Mouse (Mus musculus) retina, adult 2 months (tissue): ENCODE data around the gene Inppl1.

Experiments
- DNase-seq: peaks from one replicate; pipeline ENCODE4 v3.0.0-alpha.2; 2012; ENCODE audit warnings: low read depth, low spot score

Gene Inppl1

GRCm38 (mm10) chr7:101837606-101838471 lies at the start of gene Inppl1:
Inppl1 (minus strand) TSS chr7:101838229.
- DNase-seq: peak; percentile 51

DNA sequence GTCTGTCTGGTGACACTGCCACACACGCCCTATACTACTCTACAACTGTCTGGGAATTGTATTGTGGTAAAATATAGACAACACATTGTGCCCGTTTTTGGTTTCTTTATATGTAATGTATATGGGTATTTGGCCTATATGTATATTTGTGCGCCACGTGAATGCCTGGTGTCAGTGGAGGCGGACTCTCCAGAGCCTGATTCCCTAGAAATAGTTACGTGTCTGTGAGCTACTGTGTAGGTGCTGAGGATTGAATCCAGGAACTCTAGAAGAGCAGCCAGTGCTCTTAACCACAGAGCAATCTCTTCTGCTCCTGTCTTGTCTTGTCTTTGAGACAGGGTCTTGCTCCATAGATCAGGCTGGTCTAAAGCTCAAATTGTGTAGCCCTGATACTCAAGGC lies 48.2 kb upstream of the Inppl1 start:
- DNase-seq: no peak

GRCm38 (mm10) chr7:101884160-101884559 lies 46.1 kb upstream of the Inppl1 start:
- no peak for DNase-seq

GRCm38 (mm10) chr7:101882413-101883154 lies 44.6 kb upstream of the Inppl1 start:
- DNase-seq: no peak

- no peak for DNase-seq
These were observed 42.8 kb upstream of the Inppl1 start for GRCm38 (mm10) chr7:101880855-101881254.

- no peak for DNase-seq
These were observed 37.9 kb upstream of the Inppl1 start for GRCm38 (mm10) chr7:101875978-101876377.

DNA sequence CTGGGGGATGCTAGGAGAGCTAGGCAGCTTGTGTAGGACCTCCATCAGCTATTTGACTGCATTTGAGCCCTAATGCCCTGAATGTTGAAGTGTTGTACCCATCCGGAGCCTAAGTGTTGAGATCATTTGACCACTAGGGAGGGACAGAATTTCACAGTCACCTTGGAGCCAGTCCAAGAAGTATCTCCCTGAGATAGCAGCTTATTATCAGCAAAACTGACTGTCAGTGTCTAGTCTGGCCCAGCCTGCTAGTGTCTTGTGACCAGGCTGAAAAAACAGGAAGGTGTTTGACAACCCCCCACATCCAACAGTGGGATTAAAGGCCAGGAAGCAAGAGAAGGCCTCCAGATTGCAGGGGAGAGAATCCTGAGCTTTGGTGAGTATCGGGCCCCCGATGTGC lies 33.3 kb upstream of the Inppl1 start:
- no peak for DNase-seq

DNA sequence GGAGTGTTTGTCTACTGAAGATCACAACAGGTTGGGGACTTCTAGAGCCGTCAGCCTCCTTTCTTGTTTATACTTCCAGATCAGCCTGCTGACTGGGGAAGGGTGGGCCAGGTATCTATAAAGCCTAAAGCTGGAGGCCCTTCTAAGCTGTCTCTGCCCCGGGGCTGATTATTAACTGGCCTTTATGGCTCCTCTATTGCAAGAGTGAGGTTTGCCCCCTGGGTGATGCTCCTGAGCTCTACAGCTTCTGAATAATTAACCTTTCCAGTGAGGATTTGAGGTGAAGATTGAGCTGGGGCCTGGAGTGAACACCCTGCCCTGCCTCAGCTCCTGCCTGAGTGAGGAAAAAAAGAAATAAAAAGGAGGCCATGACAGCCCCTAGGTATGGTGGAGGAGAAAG lies 32.6 kb upstream of the Inppl1 start, which contains the start of gene Folr1:
Gene Folr1 (minus strand): TSS at position 160 of the 400 bp plus-strand sequence.
- DNase-seq: no peak

DNA sequence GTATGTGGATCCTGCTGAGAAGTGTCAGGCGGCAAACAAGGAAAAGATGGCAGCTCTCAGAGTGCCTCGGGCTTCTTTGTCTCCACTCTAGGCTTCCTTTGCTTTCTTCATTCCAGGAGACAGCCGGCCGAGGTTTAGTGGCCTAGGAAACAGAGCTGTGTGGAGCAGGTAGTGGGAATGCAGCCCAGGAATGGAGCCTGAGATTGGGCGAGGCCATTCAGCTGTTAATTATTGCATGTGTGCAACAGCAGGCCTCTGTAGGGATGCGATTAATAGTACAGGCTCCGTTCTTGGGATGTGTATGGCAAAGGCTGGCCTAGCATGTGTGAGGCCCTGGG lies 31.1 kb upstream of the Inppl1 start:
- no peak for DNase-seq

DNA sequence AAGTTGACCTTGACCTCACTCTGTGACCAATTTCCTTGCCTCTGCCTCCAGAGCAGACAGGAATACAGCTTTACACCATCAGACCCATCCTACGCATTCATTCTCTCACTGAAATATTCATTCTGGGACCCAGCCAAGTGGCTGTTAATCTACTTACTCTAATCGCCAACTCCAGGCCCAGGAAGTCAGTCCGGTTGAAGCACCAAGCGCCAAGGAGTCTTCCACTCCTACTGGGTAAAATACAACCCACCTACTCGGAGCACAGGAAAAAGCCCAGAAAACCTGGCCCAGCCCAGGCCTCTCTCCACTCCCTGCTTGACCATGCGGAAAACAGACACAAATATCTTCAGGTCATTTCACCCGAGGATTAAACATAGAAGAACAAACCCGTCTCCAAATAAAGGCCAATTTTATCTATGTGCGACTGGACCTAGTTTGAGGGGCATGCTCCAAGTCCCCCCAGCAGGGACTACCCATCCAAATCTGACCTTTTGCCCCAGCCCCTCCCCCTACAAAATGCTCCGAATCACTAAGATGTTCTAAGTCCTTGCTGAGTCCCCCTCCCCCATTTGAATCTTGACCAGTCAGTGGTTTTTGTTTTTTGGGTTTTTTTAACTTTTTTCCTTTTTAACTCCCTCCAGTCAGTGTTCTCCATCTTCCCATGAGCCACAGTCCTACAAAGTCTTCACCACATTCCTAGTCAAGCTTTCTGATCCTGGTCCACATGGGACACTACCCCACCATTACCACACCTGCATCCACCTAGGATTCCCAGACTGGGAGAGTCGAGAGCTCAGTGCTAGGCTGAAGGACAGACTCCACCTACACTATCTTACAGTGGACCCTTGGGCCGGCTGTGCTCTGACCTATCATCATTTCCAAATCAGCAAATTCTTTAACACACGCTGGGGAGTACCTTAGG lies 30.5 kb upstream of the Inppl1 start:
- peak; percentile 26 for DNase-seq

GRCm38 (mm10) chr7:101867482-101867881 lies 29.5 kb upstream of the Inppl1 start:
- DNase-seq: no peak

DNA sequence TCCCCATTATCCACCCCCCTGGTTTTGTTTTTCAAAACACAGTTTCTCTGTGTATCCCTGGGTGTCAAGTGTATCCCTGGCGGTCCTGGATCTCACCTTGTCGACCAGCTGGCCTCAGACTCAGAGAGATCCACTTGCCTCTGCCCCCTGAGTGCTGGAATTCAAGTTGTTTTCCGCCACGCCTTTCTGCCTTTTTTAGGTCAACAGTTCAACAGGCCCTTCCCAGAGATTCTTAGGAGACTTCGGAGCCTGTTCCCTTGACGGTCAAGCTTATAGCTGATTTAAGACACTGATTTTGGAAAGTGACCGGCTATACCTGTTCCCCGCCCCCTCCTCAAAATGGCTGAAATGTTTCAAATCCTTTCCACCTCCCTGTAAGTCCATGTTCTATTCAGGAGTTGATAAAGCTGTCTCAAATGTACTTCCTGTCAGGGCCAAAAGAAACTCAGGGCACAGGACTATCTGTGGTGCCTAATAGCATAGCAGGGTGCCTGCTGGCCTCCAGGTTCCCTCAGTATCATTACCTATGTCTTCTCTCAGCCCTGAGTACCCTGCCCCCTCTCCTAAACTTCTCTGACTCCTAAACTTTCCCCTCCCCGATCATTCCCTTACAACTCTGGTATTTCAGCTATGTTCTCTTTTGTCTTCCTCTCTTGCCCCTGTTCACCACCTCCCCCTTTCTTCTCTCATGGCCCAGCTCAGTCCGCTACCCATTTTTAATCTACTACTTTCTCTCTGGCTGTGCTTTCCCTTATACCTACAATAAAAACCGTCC lies 28.6 kb upstream of the Inppl1 start:
- no peak for DNase-seq

- no peak for DNase-seq
These were observed 25.4 kb upstream of the Inppl1 start, which contains the start of gene Anapc15 for GRCm38 (mm10) chr7:101863415-101863814. Anapc15 (plus strand) TSS chr7:101863715.

GRCm38 (mm10) chr7:101862291-101862690 lies 24.3 kb upstream of the Inppl1 start:
- no peak for DNase-seq

GRCm38 (mm10) chr7:101860978-101861377 lies 22.9 kb upstream of the Inppl1 start:
- no peak for DNase-seq

DNA sequence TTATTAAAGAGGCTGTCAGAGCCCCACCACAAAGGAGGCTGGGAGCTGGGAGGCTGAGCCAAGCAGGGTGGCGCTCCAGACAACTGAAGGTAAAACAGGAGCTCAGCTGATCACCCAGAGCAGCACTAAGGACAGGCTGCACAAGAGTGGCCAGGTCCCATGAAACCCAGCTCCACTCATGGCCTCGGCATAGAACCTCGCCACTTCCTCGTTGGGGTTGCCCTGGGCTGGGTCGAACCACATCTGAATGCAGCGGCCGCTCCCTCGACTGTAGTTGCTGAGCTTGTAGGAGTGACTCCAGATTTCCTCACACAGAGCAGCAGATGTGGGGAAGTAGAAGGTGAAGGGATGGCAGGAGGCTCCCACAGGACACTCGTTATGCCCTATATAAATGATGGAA lies 20.3 kb upstream of the Inppl1 start:
- no peak for DNase-seq

- no peak for DNase-seq
These were observed 19.1 kb upstream of the Inppl1 start, which contains the start of gene Folr2 for GRCm38 (mm10) chr7:101857094-101857493. Folr2 (minus strand) TSS chr7:101857194.

- DNase-seq: no peak
These were observed 15.8 kb upstream of the Inppl1 start for GRCm38 (mm10) chr7:101853816-101854215.

DNA sequence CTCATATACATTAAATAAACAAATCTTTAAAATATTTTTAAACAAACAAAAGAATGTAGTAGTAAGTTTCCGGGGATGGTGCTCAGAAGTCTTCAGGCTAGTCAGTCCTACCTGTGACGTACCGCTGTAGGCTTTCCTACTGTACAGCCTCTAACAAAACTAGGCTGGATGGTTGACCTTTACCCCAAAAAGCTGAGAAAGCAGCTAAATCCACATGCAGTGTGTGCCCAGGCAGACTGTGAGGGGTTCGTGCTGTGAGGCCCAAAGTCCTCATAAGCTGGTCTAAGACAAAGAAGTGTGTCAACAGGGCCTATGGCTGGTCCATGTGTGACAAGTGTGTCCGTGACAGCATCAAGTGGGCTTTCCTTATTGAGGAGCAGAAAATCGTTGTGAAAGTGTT lies 14.8 kb upstream of the Inppl1 start:
- no peak for DNase-seq

DNA sequence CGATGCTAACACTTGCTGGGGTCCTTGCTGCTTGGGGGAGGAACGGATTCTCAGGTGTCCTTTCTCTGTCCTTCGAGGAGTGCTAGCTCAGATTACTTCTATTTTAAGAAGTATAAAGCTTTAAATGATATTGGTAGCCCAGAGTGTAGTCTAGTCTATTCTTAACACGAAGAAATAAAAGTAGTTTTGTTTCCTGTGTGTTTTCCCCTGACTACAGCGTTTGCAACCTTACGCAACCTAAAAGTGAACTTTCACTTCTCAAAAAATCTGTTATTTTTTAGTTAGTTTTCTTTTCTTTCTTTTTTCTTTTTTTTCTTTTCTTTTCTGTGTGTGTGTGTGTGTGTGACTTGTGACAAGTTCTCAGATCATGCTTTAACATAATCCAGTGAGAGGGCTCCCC lies 13.7 kb upstream of the Inppl1 start:
- no peak for DNase-seq

DNA sequence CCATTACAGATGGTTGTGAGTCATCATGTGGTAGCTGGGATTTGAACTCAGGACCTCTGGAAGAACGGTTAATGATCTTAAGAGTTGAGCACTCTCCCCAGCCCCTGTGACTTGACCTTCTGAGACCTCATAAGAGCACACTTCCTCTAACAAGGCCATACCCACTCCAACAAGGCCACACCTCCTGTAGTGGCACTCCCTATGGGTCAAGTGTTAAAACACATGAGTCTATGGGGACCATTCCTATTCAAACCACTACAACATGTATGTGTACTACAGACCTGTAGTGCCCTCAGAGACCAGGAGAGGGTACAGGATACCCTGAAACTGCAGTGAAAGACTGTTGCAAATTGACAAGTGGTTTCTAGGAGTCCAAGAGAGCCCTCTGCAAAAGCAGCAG lies 9.9 kb upstream of the Inppl1 start:
- DNase-seq: no peak
